Comparison of ENCODE assay signal across 19 mouse cellular contexts in the genomic region with DNA sequence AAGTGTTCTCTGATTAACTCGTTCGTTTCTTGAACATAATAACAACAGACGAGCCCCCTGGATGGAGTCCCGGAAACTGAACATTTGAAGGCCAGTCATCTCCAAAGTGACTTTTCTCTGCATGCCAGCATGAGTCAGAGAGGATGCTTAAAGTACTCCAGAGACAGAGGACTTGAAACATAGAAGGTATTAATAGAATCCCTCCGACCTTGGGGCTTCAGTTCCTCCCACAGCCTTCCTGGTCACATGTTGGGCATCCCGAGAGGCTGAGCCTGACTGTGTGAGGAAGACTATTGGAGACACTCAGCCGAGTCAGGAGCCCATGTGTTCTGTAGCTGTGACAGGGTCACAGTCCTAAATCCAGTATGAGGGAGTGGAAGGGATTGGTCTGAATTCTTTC.
DNase-seq lines count a peak whose midpoint lies in the region; ATAC-seq and TF ChIP-seq lines count a peak whose summit lies in the region.
"Had no signal": no experiment of that assay in that cellular context is flagged by ENCODE, and none has a peak within 500 bp of the region (broad histone marks: within the 10 kb centered on the region; RNA-seq: fewer than 3 reads in every experiment).

No protein-coding gene starts in this region.

- H3K79me2 ChIP-seq in heart, adult 2 months (replicated peaks; ENCODE audit: control insufficient read depth, insufficient read depth, low read length) = no peaks in the 10 kb centered on the region
- H3K79me2 ChIP-seq in myocyte (ENCODE audit: control insufficient read depth, insufficient read depth) = no peaks in the 10 kb centered on the region

- H3K36me3 ChIP-seq in heart, embryonic 12.5 days = no peaks in the 10 kb centered on the region
- H3K36me3 ChIP-seq in heart, adult 2 months (ENCODE audit: control insufficient read depth, insufficient read depth, low read length) = no peaks in the 10 kb centered on the region
- H3K36me3 ChIP-seq in stomach, embryonic 14.5 days (ENCODE audit: control insufficient read depth, insufficient read depth, low read length) = no peaks in the 10 kb centered on the region
- H3K36me3 ChIP-seq in stomach, postnatal 0 days (ENCODE audit: control insufficient read depth, insufficient read depth, low read length) = no peaks in the 10 kb centered on the region
- H3K36me3 ChIP-seq in myocyte (ENCODE audit: control insufficient read depth, insufficient read depth) = no peaks in the 10 kb centered on the region
- H3K36me3 ChIP-seq: limb, embryonic 12.5 days; liver, embryonic 13.5 days; midbrain, embryonic 15.5 days had no signal

- no peaks in the 10 kb centered on the region for H3K27me3 ChIP-seq in heart, embryonic 12.5 days (replicated peaks)
- H3K27me3 ChIP-seq in heart, adult 2 months (ENCODE audit: control insufficient read depth, insufficient read depth, low read length) = no peaks in the 10 kb centered on the region
- no peaks in the 10 kb centered on the region for H3K27me3 ChIP-seq in stomach, embryonic 14.5 days (ENCODE audit: control insufficient read depth, insufficient read depth, low read length)
- H3K27me3 ChIP-seq in stomach, postnatal 0 days (ENCODE audit: control insufficient read depth, insufficient read depth, low read length) = no peaks in the 10 kb centered on the region
- no peaks in the 10 kb centered on the region for H3K27me3 ChIP-seq in myocyte (ENCODE audit: control insufficient read depth, insufficient read depth, insufficient read length)
- H3K27me3 ChIP-seq: limb, embryonic 12.5 days; liver, embryonic 13.5 days; midbrain, embryonic 15.5 days; Patski had no signal

- TF ChIP-seq CTCF in heart, adult 2 months (IDR thresholded peaks at IDR 0.05) = no peak
- TF ChIP-seq CTCF in stomach, postnatal 0 days (IDR thresholded peaks at IDR 0.05; ENCODE audit: low read depth) = no peak

- 32% methylated on average over 7 of the region's 7 CpGs for WGBS in heart, embryonic 12.5 days
- 13% methylated on average over 7 of the region's 7 CpGs for WGBS in heart, adult 2 months
- WGBS in stomach, embryonic 14.5 days = 47% methylated on average over 7 of the region's 7 CpGs
- 43% methylated on average over 7 of the region's 7 CpGs for WGBS in stomach, postnatal 0 days

- no peak overlapping the region for H3ac ChIP-seq in myocyte (ENCODE audit: control insufficient read depth, insufficient read length)

- no peak overlapping the region for H3K4me2 ChIP-seq in heart, embryonic 12.5 days
- no peak overlapping the region for H3K4me2 ChIP-seq in stomach, embryonic 14.5 days (replicated peaks; ENCODE audit: low read depth, low read length)
- no peak overlapping the region for H3K4me2 ChIP-seq in stomach, postnatal 0 days (replicated peaks; ENCODE audit: low read depth)
- peak overlapping the region; percentile 50 for H3K4me2 ChIP-seq in myocyte (ENCODE audit: low read depth)
- H3K4me2 ChIP-seq: limb, embryonic 12.5 days; liver, embryonic 13.5 days; lung, embryonic 14.5 days; midbrain, embryonic 15.5 days had no signal

- no peak overlapping the region for H3K9ac ChIP-seq in heart, embryonic 12.5 days
- no peak overlapping the region for H3K9ac ChIP-seq in heart, adult 2 months (ENCODE audit: low read depth, low read length)
- H3K9ac ChIP-seq in stomach, embryonic 14.5 days (replicated peaks; ENCODE audit: low read depth, low read length) = no peak overlapping the region
- no peak overlapping the region for H3K9ac ChIP-seq in stomach, postnatal 0 days (ENCODE audit: low read length)
- H3K9ac ChIP-seq: limb, embryonic 12.5 days; liver, embryonic 13.5 days; lung, embryonic 14.5 days; midbrain, embryonic 15.5 days had no signal

- intact Hi-C loops in heart, adult 2 months (cut with DNase I) = no loop called here

- no peaks in the 10 kb centered on the region for H3K9me3 ChIP-seq in heart, embryonic 12.5 days (replicated peaks)
- no peaks in the 10 kb centered on the region for H3K9me3 ChIP-seq in stomach, embryonic 14.5 days (ENCODE audit: control insufficient read depth, low read depth, low read length)
- H3K9me3 ChIP-seq in stomach, postnatal 0 days (ENCODE audit: control insufficient read depth, low read length) = no peaks in the 10 kb centered on the region
- H3K9me3 ChIP-seq: limb, embryonic 12.5 days; liver, embryonic 13.5 days; midbrain, embryonic 15.5 days had no signal

- no peak overlapping the region for H3K4me3 ChIP-seq in heart, embryonic 12.5 days
- H3K4me3 ChIP-seq in heart, adult 2 months = no peak overlapping the region
- no peak overlapping the region for H3K4me3 ChIP-seq in stomach, embryonic 14.5 days (ENCODE audit: low read depth, low read length)
- no peak overlapping the region for H3K4me3 ChIP-seq in stomach, postnatal 0 days (ENCODE audit: low read depth, low read length)
- H3K4me3 ChIP-seq in myocyte = no peak overlapping the region
- H3K4me3 ChIP-seq: gastrocnemius, adult 2 months; limb, embryonic 12.5 days; liver, embryonic 13.5 days; midbrain, embryonic 15.5 days had no signal

- peak; percentile 58 to 74 for DNase-seq in adrenal gland, adult (ENCODE audit: inconsistent age in 2 of 2, low spot score in 1 of 2)
- DNase-seq in adrenal gland, adult 18-20 months (ENCODE audit: low spot score in 2 of 2) = no peak
- DNase-seq in heart, adult 2 months = no peak
- no peak for DNase-seq in stomach, postnatal 0 days (ENCODE audit: low spot score)
- no peak for DNase-seq in MN1 (ENCODE audit: low spot score)
- DNase-seq: cerebellum, postnatal 10 days; gastrocnemius, adult 2 months; liver, embryonic 13.5 days; lung, embryonic 14.5 days; lung, postnatal 36 days; right cerebral cortex, postnatal 14 days had no signal

- no peak for ATAC-seq in heart, embryonic 12.5 days (ENCODE audit: insufficient number of reproducible peaks, low FRiP score)
- ATAC-seq in stomach, embryonic 14.5 days (ENCODE audit: insufficient number of reproducible peaks, insufficient read depth, low FRiP score, low read depth) = no peak
- ATAC-seq in stomach, postnatal 0 days (ENCODE audit: low FRiP score, low TSS enrichment) = no peak; the same call in 1 of the 2 replicates
- ATAC-seq: hindbrain, postnatal 0 days; intestine, postnatal 0 days; midbrain, embryonic 15.5 days; Patski had no signal

- peak overlapping the region; percentile 48 for H3K27ac ChIP-seq in heart, embryonic 12.5 days (ENCODE audit: poor library complexity, severe bottlenecking)
- no peak overlapping the region for H3K27ac ChIP-seq in heart, adult 2 months
- H3K27ac ChIP-seq in stomach, embryonic 14.5 days (ENCODE audit: low read length) = 0 out of 2 replicates have a peak overlapping the region, but pooled peaks have one; percentile 48
- no peak overlapping the region for H3K27ac ChIP-seq in stomach, postnatal 0 days (replicated peaks)
- H3K27ac ChIP-seq: gastrocnemius, adult 2 months; hindbrain, postnatal 0 days; limb, embryonic 12.5 days; liver, embryonic 13.5 days; midbrain, embryonic 15.5 days had no signal

- no peak for TF ChIP-seq POLR2A in heart, adult 2 months (IDR thresholded peaks at IDR 0.05; ENCODE audit: insufficient read depth, low read depth, low read length)
- TF ChIP-seq POLR2A in myocyte (IDR thresholded peaks at IDR 0.05; ENCODE audit: insufficient read length, low read depth) = no peak

- peaks cover 33% of the 10 kb centered on the region for H3K4me1 ChIP-seq in heart, embryonic 12.5 days (replicated peaks)
- H3K4me1 ChIP-seq in heart, adult 2 months (ENCODE audit: control insufficient read depth, insufficient read depth, low read length) = peaks cover 6% of the 10 kb centered on the region
- H3K4me1 ChIP-seq in stomach, embryonic 14.5 days (ENCODE audit: control insufficient read depth, insufficient read depth, low read length) = peaks cover 12% of the 10 kb centered on the region
- no peaks in the 10 kb centered on the region for H3K4me1 ChIP-seq in stomach, postnatal 0 days (replicated peaks; ENCODE audit: control insufficient read depth, insufficient read depth)

- TF ChIP-seq EP300 in heart, adult 2 months (IDR thresholded peaks at IDR 0.05; ENCODE audit: insufficient read depth, low read depth, low read length) = no peak
- no peak for TF ChIP-seq EP300 in stomach, postnatal 0 days (optimal IDR thresholded peaks at IDR 0.05)

TF ChIP-seq in myocyte, 11 proteins besides CTCF, POLR2A, EP300 and RAD21:
- TF ChIP-seq USF1 (IDR thresholded peaks at IDR 0.05; ENCODE audit: low read depth) = peak; percentile 83
- TF ChIP-seq E2F4 (IDR thresholded peaks at IDR 0.05; ENCODE audit: insufficient read depth) = no peak
- TF ChIP-seq TCF3 (IDR thresholded peaks at IDR 0.05; ENCODE audit: insufficient read length, low read depth) = no peak
- no peak for TF ChIP-seq MYOD1 (IDR thresholded peaks at IDR 0.05; ENCODE audit: control insufficient read depth in 1 of 3, insufficient read length in 2 of 3, low read depth in 2 of 3)
- no peak for TF ChIP-seq SRF (IDR thresholded peaks at IDR 0.05; ENCODE audit: control insufficient read depth, insufficient read length, low read depth)

Comparison
In these comparisons a context has a peak if more than half of its experiments do, and no peak if none do; other contexts are left out.
1. DNase-seq: peak in adrenal gland, adult (2 of 2); none in adrenal gland, adult 18-20 months (0 of 2), heart, adult 2 months (0 of 2), stomach, postnatal 0 days (single experiment) and MN1 (single experiment).
2. H3K27ac ChIP-seq: peak in heart, embryonic 12.5 days (single experiment) and stomach, embryonic 14.5 days (single experiment); none in heart, adult 2 months (single experiment) and stomach, postnatal 0 days (single experiment).